30 mouse cellular contexts compared by ENCODE assay signal in genomic region chr15:11940855-11941254, GRCm38 (mm10). TPM values are rescaled to one million over a fixed set of nuclear protein-coding genes. Genes with fewer than 3 reads are reported as not detected.
DNase-seq lines count a peak whose midpoint lies in the region; ATAC-seq and TF ChIP-seq lines count a peak whose summit lies in the region.
"Had no signal": no experiment of that assay in that cellular context is flagged by ENCODE, and none has a peak within 500 bp of the region (broad histone marks: within the 10 kb centered on the region; RNA-seq: fewer than 3 reads in every experiment).

No protein-coding gene starts in this region.

- no peak overlapping the region for H3K27ac ChIP-seq in forebrain, embryonic 14.5 days (ENCODE audit: low read depth, low read length)
- no peak overlapping the region for H3K27ac ChIP-seq in forebrain, embryonic 12.5 days
- no peak overlapping the region for H3K27ac ChIP-seq in hindbrain, postnatal 0 days
- H3K27ac ChIP-seq in hindbrain, embryonic 12.5 days: no peak overlapping the region
- no peak overlapping the region for H3K27ac ChIP-seq in heart, embryonic 12.5 days (ENCODE audit: poor library complexity, severe bottlenecking)
- H3K27ac ChIP-seq: heart, embryonic 13.5 days; limb, embryonic 10.5 days; limb, embryonic 15.5 days; liver, embryonic 13.5 days; midbrain, embryonic 12.5 days had no signal

- ATAC-seq in forebrain, embryonic 14.5 days: 0 out of 2 replicates have a peak, but pooled peaks have one; percentile 20
- ATAC-seq in forebrain, embryonic 12.5 days (ENCODE audit: low FRiP score): no peak; the same call in 1 of the 2 replicates
- no peak for ATAC-seq in hindbrain, postnatal 0 days
- no peak for ATAC-seq in hindbrain, embryonic 12.5 days (ENCODE audit: low FRiP score)
- no peak for ATAC-seq in heart, embryonic 12.5 days (ENCODE audit: insufficient number of reproducible peaks, low FRiP score)
- ATAC-seq: inflammation-experienced regulatory T-cells, adult 6 months; lung, postnatal 0 days had no signal

- TF ChIP-seq CTCF in hindbrain, postnatal 0 days (IDR thresholded peaks at IDR 0.05; ENCODE audit: low read depth): no peak

- peak; percentile 31 for DNase-seq in forebrain, embryonic 14.5 days (ENCODE audit: low spot score)
- peak; percentile 4 for DNase-seq in hindbrain, postnatal 0 days (ENCODE audit: low spot score)
- DNase-seq in embryo, embryonic 11 days: peak; percentile 20
- DNase-seq in forelimb bud, embryonic 11.5 days (ENCODE audit: low read depth, low spot score): peak; percentile 10
- DNase-seq: adrenal gland, postnatal 25 days; B cell, adult 2 months; cerebellum, adult 2 months; cerebellum, postnatal 25 days; heart, postnatal 10 days; kidney, adult 11 months; kidney, postnatal 14 days; layer of hippocampus, adult 9-11 months; liver, embryonic 13.5 days; lung, adult 18-20 months; lung, postnatal 4 days; right cerebral cortex, adult 18-20 months; spleen, adult 18-20 months; thymus, postnatal 14 days had no signal

- no peak overlapping the region for H3K9ac ChIP-seq in forebrain, embryonic 14.5 days (ENCODE audit: low read length)
- H3K9ac ChIP-seq in forebrain, embryonic 12.5 days: no peak overlapping the region
- no peak overlapping the region for H3K9ac ChIP-seq in hindbrain, postnatal 0 days (replicated peaks; ENCODE audit: low read length)
- H3K9ac ChIP-seq in hindbrain, embryonic 12.5 days: no peak overlapping the region
- H3K9ac ChIP-seq in heart, embryonic 12.5 days: no peak overlapping the region
- H3K9ac ChIP-seq: heart, embryonic 13.5 days; limb, embryonic 15.5 days; liver, embryonic 13.5 days; midbrain, embryonic 12.5 days had no signal

- no peaks in the 10 kb centered on the region for H3K4me1 ChIP-seq in forebrain, embryonic 14.5 days (ENCODE audit: control insufficient read depth, insufficient read depth, low read length)
- H3K4me1 ChIP-seq in forebrain, embryonic 12.5 days: peaks cover 10% of the 10 kb centered on the region
- H3K4me1 ChIP-seq in hindbrain, postnatal 0 days (ENCODE audit: insufficient read depth, low read length): no peaks in the 10 kb centered on the region
- H3K4me1 ChIP-seq in hindbrain, embryonic 12.5 days: 0 out of 2 replicates have a peak, but pooled peaks cover 3% of the 10 kb centered on the region
- H3K4me1 ChIP-seq in heart, embryonic 12.5 days (replicated peaks): no peaks in the 10 kb centered on the region
- H3K4me1 ChIP-seq: heart, embryonic 13.5 days; limb, embryonic 15.5 days; liver, embryonic 13.5 days; megakaryocyte, embryonic 14.5 days; midbrain, embryonic 12.5 days had no signal

- 27% methylated on average over 5 of the region's 5 CpGs for WGBS in forebrain, embryonic 14.5 days
- WGBS in forebrain, embryonic 12.5 days: 33% methylated on average over 5 of the region's 5 CpGs
- WGBS in hindbrain, postnatal 0 days: 43% methylated on average over 5 of the region's 5 CpGs
- 50% methylated on average over 5 of the region's 5 CpGs for WGBS in hindbrain, embryonic 12.5 days
- 68% methylated on average over 5 of the region's 5 CpGs for WGBS in heart, embryonic 12.5 days

- H3K36me3 ChIP-seq in forebrain, embryonic 14.5 days (ENCODE audit: control insufficient read depth, insufficient read depth, low read length): no peaks in the 10 kb centered on the region
- no peaks in the 10 kb centered on the region for H3K36me3 ChIP-seq in forebrain, embryonic 12.5 days (replicated peaks)
- H3K36me3 ChIP-seq in hindbrain, postnatal 0 days (ENCODE audit: insufficient read depth, low read length): no peaks in the 10 kb centered on the region
- H3K36me3 ChIP-seq in hindbrain, embryonic 12.5 days: no peaks in the 10 kb centered on the region
- H3K36me3 ChIP-seq in heart, embryonic 12.5 days: no peaks in the 10 kb centered on the region
- H3K36me3 ChIP-seq: heart, embryonic 13.5 days; limb, embryonic 10.5 days; limb, embryonic 15.5 days; liver, embryonic 13.5 days; midbrain, embryonic 12.5 days had no signal

- no peak overlapping the region for H3K4me2 ChIP-seq in forebrain, embryonic 14.5 days (ENCODE audit: low read length)
- H3K4me2 ChIP-seq in forebrain, embryonic 12.5 days: no peak overlapping the region
- H3K4me2 ChIP-seq in hindbrain, postnatal 0 days (ENCODE audit: low read depth, low read length): no peak overlapping the region
- H3K4me2 ChIP-seq in hindbrain, embryonic 12.5 days (replicated peaks): no peak overlapping the region
- no peak overlapping the region for H3K4me2 ChIP-seq in heart, embryonic 12.5 days
- H3K4me2 ChIP-seq: heart, embryonic 13.5 days; limb, embryonic 15.5 days; liver, embryonic 13.5 days; midbrain, embryonic 12.5 days had no signal

- 0 out of 2 replicates have a peak, but pooled peaks cover 4% of the 10 kb centered on the region for H3K27me3 ChIP-seq in forebrain, embryonic 14.5 days (replicated peaks; ENCODE audit: control insufficient read depth, insufficient read depth, low read length)
- H3K27me3 ChIP-seq in forebrain, embryonic 12.5 days: peaks cover 38% of the 10 kb centered on the region
- H3K27me3 ChIP-seq in hindbrain, postnatal 0 days (ENCODE audit: insufficient read depth, low read length): no peaks in the 10 kb centered on the region
- no peaks in the 10 kb centered on the region for H3K27me3 ChIP-seq in hindbrain, embryonic 12.5 days
- no peaks in the 10 kb centered on the region for H3K27me3 ChIP-seq in heart, embryonic 12.5 days (replicated peaks)
- H3K27me3 ChIP-seq: heart, embryonic 13.5 days; limb, embryonic 15.5 days; liver, embryonic 13.5 days; megakaryocyte, embryonic 14.5 days; midbrain, embryonic 12.5 days had no signal

- H3K4me3 ChIP-seq in forebrain, embryonic 14.5 days (ENCODE audit: low read depth, low read length): no peak overlapping the region
- H3K4me3 ChIP-seq in forebrain, embryonic 12.5 days (replicated peaks): no peak overlapping the region
- H3K4me3 ChIP-seq in hindbrain, postnatal 0 days (ENCODE audit: low read length): no peak overlapping the region
- H3K4me3 ChIP-seq in hindbrain, embryonic 12.5 days: no peak overlapping the region
- no peak overlapping the region for H3K4me3 ChIP-seq in heart, embryonic 12.5 days
- H3K4me3 ChIP-seq: heart, embryonic 13.5 days; limb, embryonic 10.5 days; limb, embryonic 15.5 days; liver, embryonic 13.5 days; megakaryocyte, embryonic 14.5 days; midbrain, embryonic 12.5 days had no signal

- no peaks in the 10 kb centered on the region for H3K9me3 ChIP-seq in forebrain, embryonic 14.5 days (replicated peaks; ENCODE audit: control insufficient read depth, low read length)
- H3K9me3 ChIP-seq in forebrain, embryonic 12.5 days: no peaks in the 10 kb centered on the region
- no peaks in the 10 kb centered on the region for H3K9me3 ChIP-seq in hindbrain, postnatal 0 days (ENCODE audit: low read length)
- H3K9me3 ChIP-seq in hindbrain, embryonic 12.5 days (replicated peaks): no peaks in the 10 kb centered on the region
- no peaks in the 10 kb centered on the region for H3K9me3 ChIP-seq in heart, embryonic 12.5 days (replicated peaks)
- H3K9me3 ChIP-seq: heart, embryonic 13.5 days; limb, embryonic 10.5 days; limb, embryonic 15.5 days; liver, embryonic 13.5 days; megakaryocyte, embryonic 14.5 days; midbrain, embryonic 12.5 days had no signal

RNA-seq across cellular contexts. Expression of gene Npr3, which starts 33.8 kb away (rescaled TPM):
- 0.86 and 1.0 TPM in 2 replicates for polyA plus RNA-seq in forebrain, embryonic 14.5 days (2014; fragmentation: Nextera tagmentation; extraction: Ambion mirVana)
- polyA plus RNA-seq in forebrain, embryonic 12.5 days (2016; fragmentation: Nextera tagmentation; extraction: Ambion mirVana): 1.9 and 2.1 TPM in 2 replicates
- total RNA-seq in hindbrain, postnatal 0 days (2014; rRNA removed): 1.3 and 2.9 TPM in 2 replicates
- 0.66 and 0.74 TPM in 2 replicates for polyA plus RNA-seq in hindbrain, postnatal 0 days (2015; fragmentation: Nextera tagmentation; extraction: Ambion mirVana)
- polyA plus RNA-seq in hindbrain, embryonic 12.5 days (2016; fragmentation: Nextera tagmentation; extraction: Ambion mirVana): 5.3 and 5.5 TPM in 2 replicates
- 16.4 and 17.6 TPM in 2 replicates for polyA plus RNA-seq in heart, embryonic 12.5 days (2016; fragmentation: Nextera tagmentation; extraction: Ambion mirVana)
- total RNA-seq: hematopoietic stem cell, adult 5-6 weeks; monocyte, adult 5-6 weeks had no signal
- polyA plus RNA-seq: inflammation-experienced regulatory T-cells, adult 6 months had no signal

RNA-seq across cellular contexts. Expression of gene Sub1, which starts 55.9 kb away (rescaled TPM):
- polyA plus RNA-seq in forebrain, embryonic 14.5 days (2014; fragmentation: Nextera tagmentation; extraction: Ambion mirVana): 534 and 557 TPM in 2 replicates
- polyA plus RNA-seq in forebrain, embryonic 12.5 days (2016; fragmentation: Nextera tagmentation; extraction: Ambion mirVana): 666 and 676 TPM in 2 replicates
- total RNA-seq in hindbrain, postnatal 0 days (2014; rRNA removed): 86.7 and 87.2 TPM in 2 replicates
- 585 and 630 TPM in 2 replicates for polyA plus RNA-seq in hindbrain, postnatal 0 days (2015; fragmentation: Nextera tagmentation; extraction: Ambion mirVana)
- 659 and 677 TPM in 2 replicates for polyA plus RNA-seq in hindbrain, embryonic 12.5 days (2016; fragmentation: Nextera tagmentation; extraction: Ambion mirVana)
- 596 and 625 TPM in 2 replicates for polyA plus RNA-seq in heart, embryonic 12.5 days (2016; fragmentation: Nextera tagmentation; extraction: Ambion mirVana)
